ENCODE assay signal across 9 mouse cellular contexts in the genomic region with DNA sequence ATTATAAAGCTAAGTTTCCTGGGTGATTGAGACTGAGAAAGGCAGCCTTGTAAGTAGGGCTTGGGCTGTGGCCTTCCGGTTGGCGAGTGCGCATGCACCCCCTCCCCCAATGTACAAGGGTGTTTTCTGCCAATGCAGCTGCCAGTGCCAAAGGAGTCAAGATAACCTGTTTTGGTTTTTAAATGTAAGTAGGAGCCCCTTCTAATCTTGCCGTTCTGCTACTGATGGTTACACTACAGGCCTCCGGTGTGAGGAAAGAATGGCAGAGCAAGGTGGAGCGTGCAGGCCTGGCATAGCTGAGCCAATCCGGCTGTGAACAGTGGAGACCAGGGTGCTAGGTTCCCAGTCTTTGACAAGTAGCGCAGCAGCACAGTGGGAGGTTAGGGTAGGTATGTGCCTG. TPM values are rescaled to one million over a fixed set of nuclear protein-coding genes. Genes with fewer than 3 reads are reported as not detected.
A peak's percentile ranks its signal among the peaks of the same experiment; 100 is the strongest.
DNase-seq lines count a peak whose midpoint lies in the region; ATAC-seq lines count a peak whose summit lies in the region.
"Had no signal": no experiment of that assay in that cellular context is flagged by ENCODE, and none has a peak within 500 bp of the region (broad histone marks: within the 10 kb centered on the region; RNA-seq: fewer than 3 reads in every experiment).

No protein-coding gene starts in this region.

- peaks cover 9% of the 10 kb centered on the region; the same call in 1 of the 2 replicates for H3K27me3 ChIP-seq in neural tube, embryonic 11.5 days (ENCODE audit: control insufficient read depth, insufficient read depth, low read length)
- H3K27me3 ChIP-seq in hindbrain, embryonic 12.5 days, result peaks cover 15% of the 10 kb centered on the region

- H3K9me3 ChIP-seq in neural tube, embryonic 11.5 days (ENCODE audit: control insufficient read depth, low read length), result no peaks in the 10 kb centered on the region
- no peaks in the 10 kb centered on the region for H3K9me3 ChIP-seq in hindbrain, embryonic 12.5 days (replicated peaks)

- H3K4me3 ChIP-seq in neural tube, embryonic 11.5 days (ENCODE audit: low read depth, low read length), result peak overlapping the region; percentile 75
- peak overlapping the region; percentile 77 for H3K4me3 ChIP-seq in hindbrain, embryonic 12.5 days

- 81% methylated on average over 8 of the region's 8 CpGs for WGBS in neural tube, embryonic 11.5 days
- 72% methylated on average over 8 of the region's 8 CpGs for WGBS in hindbrain, embryonic 12.5 days

- no peak for DNase-seq in neural tube, embryonic 11.5 days (ENCODE audit: low spot score)
- DNase-seq in neural tube, embryonic 10.5 days (ENCODE audit: extremely low spot score, low spot score), result no peak
- peak; percentile 58 for DNase-seq in left cerebral cortex, postnatal 4 days
- peak; percentile 60 for DNase-seq in telencephalon, adult 2 months (ENCODE audit: low read depth, low spot score)
- DNase-seq in kidney, postnatal 10 days, result no peak
- DNase-seq in urinary bladder, postnatal 10 days (ENCODE audit: low spot score), result no peak

- intact Hi-C loops in left cerebral cortex, postnatal 4 days (cut with DNase I), result loop anchor here (5.0 to 10.0 kb wide), 3 partner anchors 173 to 505 kb away; no protein-coding TSS in a partner anchor

- peak overlapping the region; percentile 96 for H3K4me2 ChIP-seq in neural tube, embryonic 11.5 days (ENCODE audit: low read depth)
- peak overlapping the region; percentile 95 for H3K4me2 ChIP-seq in hindbrain, embryonic 12.5 days (replicated peaks)

- H3K27ac ChIP-seq in neural tube, embryonic 11.5 days (ENCODE audit: low read depth, low read length), result no peak overlapping the region
- H3K27ac ChIP-seq in hindbrain, embryonic 12.5 days, result peak overlapping the region; percentile 26; the same call in 1 of the 2 replicates
- H3K27ac ChIP-seq: liver, embryonic 14.5 days had no signal

- no peaks in the 10 kb centered on the region for H3K36me3 ChIP-seq in neural tube, embryonic 11.5 days (ENCODE audit: control insufficient read depth, insufficient read depth, low read length)
- no peaks in the 10 kb centered on the region for H3K36me3 ChIP-seq in hindbrain, embryonic 12.5 days

- no peaks in the 10 kb centered on the region; the same call in 1 of the 2 replicates for H3K4me1 ChIP-seq in neural tube, embryonic 11.5 days (ENCODE audit: control insufficient read depth, insufficient read depth, low read length)
- H3K4me1 ChIP-seq in hindbrain, embryonic 12.5 days, result peaks cover 37% of the 10 kb centered on the region

- ATAC-seq in neural tube, embryonic 11.5 days (ENCODE audit: insufficient read depth, low FRiP score, low TSS enrichment), result no peak
- no peak for ATAC-seq in hindbrain, embryonic 12.5 days (ENCODE audit: low FRiP score)
- no peak for ATAC-seq in megakaryocyte, adult 5-6 weeks (ENCODE audit: poor library complexity, severe bottlenecking)

- H3K9ac ChIP-seq in neural tube, embryonic 11.5 days (ENCODE audit: low read length), result peak overlapping the region; percentile 33; the same call in 1 of the 2 replicates
- peak overlapping the region; percentile 90 for H3K9ac ChIP-seq in hindbrain, embryonic 12.5 days
- H3K9ac ChIP-seq: liver, embryonic 14.5 days had no signal

RNA-seq across cellular contexts. Expression of a gene that starts 3.6 kb away (rescaled TPM):
- 58.3 and 59.2 TPM in 2 replicates for polyA plus RNA-seq in neural tube, embryonic 11.5 days (2014; fragmentation: Nextera tagmentation; extraction: Ambion mirVana)
- polyA plus RNA-seq in hindbrain, embryonic 12.5 days (2016; fragmentation: Nextera tagmentation; extraction: Ambion mirVana), result 65.4 and 71.2 TPM in 2 replicates
- total RNA-seq in left cerebral cortex, postnatal 4 days (2021), result 100 to 1,000 TPM; 288 to 312 TPM
- not detected in 2 replicates for total RNA-seq in megakaryocyte, adult 5-6 weeks (2015)
- not detected in 2 replicates for total RNA-seq in megakaryocyte, adult 5-6 weeks (2017)

Comparison
In these comparisons a context has a peak if more than half of its experiments do, and no peak if none do; other contexts are left out.
1. DNase-seq: peak in left cerebral cortex, postnatal 4 days (single experiment) and telencephalon, adult 2 months (single experiment); none in neural tube, embryonic 11.5 days (single experiment), neural tube, embryonic 10.5 days (single experiment), kidney, postnatal 10 days (single experiment) and urinary bladder, postnatal 10 days (single experiment).
2. RNA of a gene that starts 3.6 kb away (total RNA-seq): 288 to 312 TPM in left cerebral cortex, postnatal 4 days; not detected in megakaryocyte, adult 5-6 weeks; every median in the first group is over 100 times any median in the second.